Mouse (Mus musculus) megakaryocyte progenitor cell, adult 5-6 weeks (primary cell): Measurements from ENCODE around the gene Dok3. TPM values are rescaled to one million over a fixed set of nuclear protein-coding genes. Genes with fewer than 3 reads are reported as not detected.

Experiments
- ATAC-seq: replicated peaks from 2 replicates; pipeline ENCODE4 v1.8.0; 2016; ENCODE audit warnings: mild to moderate bottlenecking, moderate TSS enrichment, inconsistent platforms; ENCODE audit not compliant: poor library complexity
- total RNA-seq, 2 experiments: library from RNA; stranded (forward) in 1 of 2; stranded (reverse) in 1 of 2; fragments of 157-497, 149-512 nt in 1 of 2; fragments of 200-1000 nt in 1 of 2; gene quantifications; 2 replicates each; pipeline versions ENCODE4 v1.2.3 to v1.2.4; 2015 to 2017

The Dok3 gene
- total RNA-seq, 2 experiments from 2014 or later = 18.1 to 31.2 TPM

DNA sequence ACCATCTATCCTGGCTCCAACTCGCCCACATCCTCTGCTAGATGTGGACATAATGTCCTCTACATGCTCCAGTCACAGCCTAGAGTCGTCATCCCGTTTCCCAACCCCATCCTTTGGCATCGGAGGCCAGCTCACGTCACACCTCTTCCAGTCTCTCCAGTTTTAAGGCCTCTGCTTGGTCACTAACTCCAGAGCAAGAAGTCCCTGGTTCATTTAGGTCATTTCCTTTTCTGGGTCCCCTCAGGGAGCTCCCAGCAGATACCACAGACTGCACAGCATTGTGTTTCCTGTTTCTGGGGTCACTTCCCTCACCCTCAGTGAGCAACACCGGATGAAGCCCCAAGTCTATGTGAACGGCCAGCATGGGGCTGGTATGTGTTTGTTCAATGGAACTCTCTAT lies 50.1 kb downstream of the Dok3 start:
- ATAC-seq = peak; percentile 73

DNA sequence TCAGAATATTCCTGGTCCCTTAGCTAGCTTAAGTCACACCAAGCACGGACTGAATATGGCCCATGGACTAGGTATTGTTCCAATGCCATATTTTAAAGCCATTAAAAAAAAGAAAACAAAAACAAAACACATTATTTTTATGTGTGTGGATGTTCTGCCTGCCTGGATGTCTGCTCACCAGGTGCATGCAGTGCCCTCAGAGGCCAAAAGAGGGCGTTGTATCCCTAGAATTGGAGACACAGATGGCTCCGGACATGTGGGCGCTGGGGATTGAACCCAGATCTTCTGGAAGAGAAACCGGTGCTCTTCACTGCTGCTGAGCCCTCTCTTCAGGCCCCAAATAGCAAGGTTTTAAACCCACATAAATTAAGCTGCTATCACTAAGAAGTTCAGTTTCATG lies 51.1 kb downstream of the Dok3 start:
- 0 out of 2 replicates have a peak, but pooled peaks have one; percentile 35 for ATAC-seq

- ATAC-seq = no peak
Measured at GRCm38 (mm10) chr13:55477492-55477891, 51.6 kb downstream of the Dok3 start.

DNA sequence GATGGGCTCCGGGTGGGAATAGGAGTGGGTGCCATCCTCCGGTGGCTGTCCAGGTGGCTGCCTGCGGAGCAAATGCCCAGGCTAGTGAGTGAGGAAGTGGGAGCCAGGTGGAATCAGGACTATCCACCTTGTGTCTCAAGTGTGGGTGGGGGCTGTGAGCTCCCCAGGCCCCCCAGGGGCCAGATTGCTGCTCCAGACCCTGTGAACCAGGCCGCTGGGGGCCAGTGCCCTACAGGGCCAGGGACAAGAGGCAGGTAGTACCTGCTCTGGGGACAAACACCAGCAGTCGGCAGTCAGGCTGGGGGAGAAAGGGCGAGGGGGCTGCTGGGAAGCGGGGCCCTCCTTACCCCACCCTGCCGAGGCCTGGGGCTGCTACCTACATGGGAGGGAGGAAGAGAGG lies 52.8 kb downstream of the Dok3 start:
- ATAC-seq = no peak

- no peak for ATAC-seq
Measured at GRCm38 (mm10) chr13:55475750-55476149, 53.3 kb downstream of the Dok3 start.

DNA sequence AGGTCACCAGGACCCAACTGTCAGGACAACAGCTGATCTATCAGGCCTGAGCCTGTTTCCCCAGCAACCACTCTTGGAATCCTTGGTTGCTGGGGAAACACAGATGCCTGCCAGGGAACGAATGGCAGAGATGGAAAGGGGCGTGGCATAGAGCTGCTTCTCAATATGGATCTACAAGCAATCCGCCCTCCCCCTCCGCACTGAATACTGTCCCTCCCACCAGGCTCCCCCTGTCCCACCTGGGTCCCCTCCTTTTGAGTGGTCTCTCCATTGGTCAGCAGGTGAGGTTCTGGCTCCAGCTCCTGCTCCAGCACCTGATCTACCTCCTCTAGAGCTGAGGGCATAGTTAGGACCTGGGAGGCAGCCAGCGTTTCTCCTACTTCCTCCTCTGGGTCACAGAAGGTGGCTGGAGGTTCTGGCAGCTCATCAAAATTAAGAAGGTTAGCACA lies 54.5 kb downstream of the Dok3 start:
- no peak for ATAC-seq

DNA sequence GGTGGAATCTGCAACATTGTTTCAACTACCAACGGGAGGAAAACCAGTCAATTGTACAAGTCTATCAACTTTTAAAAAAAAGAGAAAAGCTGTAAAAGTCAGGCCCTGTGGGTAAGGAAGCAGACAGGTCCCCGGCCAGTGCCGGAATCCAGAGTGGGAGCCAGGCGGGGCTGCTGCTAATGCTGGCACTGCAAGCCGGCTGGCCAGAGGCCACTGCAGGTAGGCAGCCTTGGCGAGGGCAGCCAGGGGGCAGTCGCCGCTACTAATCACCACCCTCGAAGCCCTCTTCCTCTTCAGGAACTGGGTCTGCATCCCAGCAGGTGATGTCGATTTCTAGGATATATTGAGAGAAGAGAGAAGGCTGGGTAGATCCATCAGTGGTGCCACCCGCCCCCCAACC lies 55.1 kb downstream of the Dok3 start:
- no peak for ATAC-seq

Other genes with a start within 250 kb of the Dok3 start
- gene Prelid1, start 208.8 kb downstream of the Dok3 start, total RNA-seq (2015) = 350 and 360 TPM in 2 replicates
- gene Prelid1, start 208.8 kb downstream of the Dok3 start, total RNA-seq (2017) = 108 and 125 TPM in 2 replicates
- gene Rab24, start 207.3 kb downstream of the Dok3 start, total RNA-seq (2015) = 128 and 152 TPM in 2 replicates
- gene Rab24, start 207.3 kb downstream of the Dok3 start, total RNA-seq (2017) = 25.9 and 34.6 TPM in 2 replicates
- 4.7 and 6.9 TPM in 2 replicates for gene Mxd3, start 199.5 kb downstream of the Dok3 start, total RNA-seq (2015)
- gene Mxd3, start 199.5 kb downstream of the Dok3 start, total RNA-seq (2017) = 4.7 and 16.3 TPM in 2 replicates
- gene Lman2, start 166.5 kb downstream of the Dok3 start, total RNA-seq (2015) = 86.8 and 102 TPM in 2 replicates
- 126 and 131 TPM in 2 replicates for gene Lman2, start 166.5 kb downstream of the Dok3 start, total RNA-seq (2017)
- gene Rgs14, start 159.6 kb downstream of the Dok3 start, total RNA-seq (2015) = 11.5 and 12.6 TPM in 2 replicates
- 9.7 and 17.4 TPM in 2 replicates for gene Rgs14, start 159.6 kb downstream of the Dok3 start, total RNA-seq (2017)
- gene Slc34a1, start 131.1 kb downstream of the Dok3 start, total RNA-seq (2015) = 0.12 and 0.95 TPM in 2 replicates
- 0.08 and 1.1 TPM in 2 replicates for gene Slc34a1, start 131.1 kb downstream of the Dok3 start, total RNA-seq (2017)
- not detected in 2 replicates for gene Pfn3, start 114.1 kb downstream of the Dok3 start, total RNA-seq (2015)
- not detected in 2 replicates for gene Pfn3, start 114.1 kb downstream of the Dok3 start, total RNA-seq (2017)
- gene F12, start 102.5 kb downstream of the Dok3 start, total RNA-seq (2015) = not detected in 2 replicates
- not detected in 2 replicates for gene F12, start 102.5 kb downstream of the Dok3 start, total RNA-seq (2017)
- gene Grk6, start 84.2 kb downstream of the Dok3 start, total RNA-seq (2015) = 51.7 and 52.6 TPM in 2 replicates
- gene Grk6, start 84.2 kb downstream of the Dok3 start, total RNA-seq (2017) = 81.7 and 88.6 TPM in 2 replicates
- 0.72 and 1.7 TPM in 2 replicates for gene Prr7, start 65.0 kb downstream of the Dok3 start, total RNA-seq (2015)
- 1.5 TPM in 2 replicates for gene Prr7, start 65.0 kb downstream of the Dok3 start, total RNA-seq (2017)
- gene Dbn1, start 41.2 kb downstream of the Dok3 start, total RNA-seq (2015) = 0.72 and 0.76 TPM in 2 replicates
- gene Dbn1, start 41.2 kb downstream of the Dok3 start, total RNA-seq (2017) = 2.3 and 2.7 TPM in 2 replicates
- 12.7 and 13.0 TPM in 2 replicates for gene Pdlim7, start 15.6 kb downstream of the Dok3 start, total RNA-seq (2015)
- 5.3 and 5.9 TPM in 2 replicates for gene Pdlim7, start 15.6 kb downstream of the Dok3 start, total RNA-seq (2017)
- gene Ddx41, start 7.4 kb upstream of the Dok3 start, total RNA-seq (2015) = 28.0 and 29.1 TPM in 2 replicates
- gene Ddx41, start 7.4 kb upstream of the Dok3 start, total RNA-seq (2017) = 66.9 and 78.0 TPM in 2 replicates
- gene Fam193b, start 41.8 kb upstream of the Dok3 start, total RNA-seq (2015) = 24.9 and 29.1 TPM in 2 replicates
- gene Fam193b, start 41.8 kb upstream of the Dok3 start, total RNA-seq (2017) = 21.8 and 25.1 TPM in 2 replicates
- gene Tmed9, start 44.4 kb upstream of the Dok3 start, total RNA-seq (2015) = 92.3 and 117 TPM in 2 replicates
- 194 and 211 TPM in 2 replicates for gene Tmed9, start 44.4 kb upstream of the Dok3 start, total RNA-seq (2017)
- gene B4galt7, start 70.6 kb upstream of the Dok3 start, total RNA-seq (2015) = 10.6 and 13.0 TPM in 2 replicates
- 12.8 and 16.7 TPM in 2 replicates for gene B4galt7, start 70.6 kb upstream of the Dok3 start, total RNA-seq (2017)
- 50.0 and 50.4 TPM in 2 replicates for gene Caml, start 93.7 kb upstream of the Dok3 start, total RNA-seq (2015)
- gene Caml, start 93.7 kb upstream of the Dok3 start, total RNA-seq (2017) = 49.5 and 54.7 TPM in 2 replicates
- gene Ddx46, start 105.7 kb upstream of the Dok3 start, total RNA-seq (2015) = 62.4 and 76.8 TPM in 2 replicates
- gene Ddx46, start 105.7 kb upstream of the Dok3 start, total RNA-seq (2017) = 79.0 and 153 TPM in 2 replicates
- 65.0 and 76.9 TPM in 2 replicates for gene B230219D22Rik, start 163.8 kb upstream of the Dok3 start, total RNA-seq (2015)
- gene B230219D22Rik, start 163.8 kb upstream of the Dok3 start, total RNA-seq (2017) = 35.9 and 39.5 TPM in 2 replicates
- 27.5 and 27.8 TPM in 2 replicates for gene Txndc15, start 185.4 kb upstream of the Dok3 start, total RNA-seq (2015)
- 42.2 and 53.1 TPM in 2 replicates for gene Txndc15, start 185.4 kb upstream of the Dok3 start, total RNA-seq (2017)
- 38.6 and 40.9 TPM in 2 replicates for gene Pcbd2, start 198.1 kb upstream of the Dok3 start, total RNA-seq (2015)
- 18.4 and 25.6 TPM in 2 replicates for gene Pcbd2, start 198.1 kb upstream of the Dok3 start, total RNA-seq (2017)